Mouse (Mus musculus) adrenal gland, adult 8-10 months (tissue): ENCODE measurements around the gene Gnas. TPM values are rescaled to one million over a fixed set of nuclear protein-coding genes. Genes with fewer than 3 reads are reported as not detected.
"Not testable (repeated sequence)": the region's sequence is repeated elsewhere in the genome, so short reads cannot be mapped to it uniquely, and the experiment has no call there.

Source experiments
- DNase-seq: peaks from one replicate; pipeline ENCODE4 v3.0.0; 2022
- total RNA-seq, 4 experiments: library from RNA; stranded (reverse); gene quantifications; 2 replicates each; pipeline ENCODE4 v1.2.4; 2022

Gene Gnas
- total RNA-seq, 4 experiments from 2014 or later = 2,052 to 2,625 (median 2,313) TPM

DNA sequence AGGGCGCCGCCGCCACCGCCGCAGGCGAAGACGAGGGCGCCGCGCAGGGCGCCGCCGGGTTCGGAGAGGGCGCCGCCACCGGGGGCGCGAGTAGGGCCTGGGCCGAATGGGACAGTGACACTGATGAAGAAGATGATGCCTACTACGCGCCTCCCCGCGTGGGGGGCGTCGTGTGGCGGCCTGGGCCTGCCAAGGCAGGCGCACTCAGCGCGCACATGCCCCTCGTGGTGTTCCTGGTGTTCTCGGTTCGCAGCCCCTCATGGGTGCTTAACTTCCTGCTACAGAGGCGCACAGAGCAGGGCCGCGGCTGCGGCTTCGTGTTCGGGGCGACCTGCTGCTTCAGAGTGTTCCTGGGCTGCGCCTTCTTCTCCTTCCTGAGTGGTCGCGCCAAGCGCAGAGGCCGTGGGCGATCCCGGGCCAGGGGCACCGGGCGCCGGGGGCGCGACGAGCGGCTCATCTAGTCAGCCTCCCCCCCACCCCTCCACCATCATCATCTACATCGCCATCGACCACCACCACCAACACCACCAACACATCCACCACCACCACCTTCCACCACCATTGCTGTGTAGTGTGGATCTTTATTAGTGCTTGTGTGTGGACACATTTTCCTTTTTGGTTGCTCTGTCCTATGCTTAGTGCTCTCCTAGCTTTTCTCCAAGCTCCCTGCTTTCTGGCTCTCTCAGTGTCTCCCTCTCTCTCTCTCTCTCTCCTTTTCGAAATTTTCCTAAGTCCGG lies 45.0 kb downstream of the Gnas start:
- DNase-seq = no peak

DNA sequence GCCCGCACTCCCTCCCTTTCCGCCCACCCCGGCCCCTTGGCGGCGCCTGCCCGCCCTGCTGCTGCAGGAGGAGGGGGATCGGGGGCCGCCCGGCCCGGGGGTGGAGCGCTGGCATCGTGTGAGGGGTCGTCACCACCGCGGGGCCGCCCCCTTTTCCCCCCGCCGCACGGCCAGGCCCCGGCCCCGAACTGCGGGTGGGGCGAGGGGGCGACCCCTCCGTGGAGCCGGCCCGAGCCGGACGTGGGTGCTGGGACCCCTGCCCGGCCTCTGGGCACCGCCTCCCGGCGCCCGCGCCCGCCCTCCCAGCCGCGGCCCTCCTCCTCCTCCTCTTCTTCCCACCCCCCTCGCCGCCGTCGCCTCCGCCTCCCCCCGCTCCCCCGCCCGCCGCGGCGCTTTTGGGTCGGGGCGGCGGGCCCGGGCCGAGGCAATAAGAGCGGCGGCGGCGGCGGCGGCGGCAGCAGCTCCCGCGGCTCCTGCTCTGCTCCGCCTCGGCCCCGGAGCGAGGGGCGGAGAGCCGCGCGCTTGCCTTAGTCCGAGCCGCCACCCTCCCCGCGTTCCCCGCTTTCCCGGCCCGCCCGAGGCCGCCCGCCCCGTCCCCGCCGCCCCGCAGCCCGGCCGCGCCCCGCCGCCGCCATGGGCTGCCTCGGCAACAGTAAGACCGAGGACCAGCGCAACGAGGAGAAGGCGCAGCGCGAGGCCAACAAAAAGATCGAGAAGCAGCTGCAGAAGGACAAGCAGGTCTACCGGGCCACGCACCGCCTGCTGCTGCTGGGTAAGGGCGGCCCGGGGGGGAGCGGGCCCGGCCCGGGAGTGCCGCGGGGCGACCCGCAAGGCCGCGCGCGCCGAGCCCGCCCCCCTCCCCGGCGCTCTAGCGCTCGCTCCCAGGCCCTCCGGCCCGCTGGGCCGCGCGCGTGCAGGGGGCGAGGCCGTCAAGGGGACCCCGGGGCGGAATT lies 45.8 kb downstream of the Gnas start:
- DNase-seq = peak; percentile 73

DNA sequence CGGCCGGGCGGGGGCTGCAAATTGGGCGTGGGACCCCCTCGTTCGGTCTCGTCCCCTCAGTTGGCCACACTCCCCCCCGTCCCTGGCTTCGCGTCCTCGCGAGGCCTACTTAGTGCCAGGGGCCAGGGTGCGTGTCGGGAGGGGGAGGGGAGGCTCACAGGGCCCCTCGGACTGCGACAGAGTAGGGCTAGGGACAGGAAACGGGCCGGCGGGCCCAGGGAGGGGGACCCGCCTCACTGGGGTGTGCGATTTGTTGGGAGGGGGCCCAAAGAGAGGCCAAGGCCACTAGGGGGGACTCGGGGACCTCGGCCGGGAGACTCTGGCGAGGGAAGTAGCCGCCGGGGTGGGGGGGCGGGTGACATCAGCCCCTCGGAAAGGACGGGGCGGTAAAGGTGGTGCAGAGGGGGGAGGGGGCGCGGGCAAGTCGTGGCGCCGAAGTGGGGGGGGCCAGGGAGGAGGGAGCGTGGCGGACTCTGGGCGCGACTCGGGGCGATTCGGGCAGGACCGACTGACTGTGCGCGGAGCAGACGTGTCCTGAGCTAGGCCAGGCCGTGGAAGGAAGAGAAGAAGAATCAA lies 46.6 kb downstream of the Gnas start:
- peak; percentile 70 for DNase-seq

DNA sequence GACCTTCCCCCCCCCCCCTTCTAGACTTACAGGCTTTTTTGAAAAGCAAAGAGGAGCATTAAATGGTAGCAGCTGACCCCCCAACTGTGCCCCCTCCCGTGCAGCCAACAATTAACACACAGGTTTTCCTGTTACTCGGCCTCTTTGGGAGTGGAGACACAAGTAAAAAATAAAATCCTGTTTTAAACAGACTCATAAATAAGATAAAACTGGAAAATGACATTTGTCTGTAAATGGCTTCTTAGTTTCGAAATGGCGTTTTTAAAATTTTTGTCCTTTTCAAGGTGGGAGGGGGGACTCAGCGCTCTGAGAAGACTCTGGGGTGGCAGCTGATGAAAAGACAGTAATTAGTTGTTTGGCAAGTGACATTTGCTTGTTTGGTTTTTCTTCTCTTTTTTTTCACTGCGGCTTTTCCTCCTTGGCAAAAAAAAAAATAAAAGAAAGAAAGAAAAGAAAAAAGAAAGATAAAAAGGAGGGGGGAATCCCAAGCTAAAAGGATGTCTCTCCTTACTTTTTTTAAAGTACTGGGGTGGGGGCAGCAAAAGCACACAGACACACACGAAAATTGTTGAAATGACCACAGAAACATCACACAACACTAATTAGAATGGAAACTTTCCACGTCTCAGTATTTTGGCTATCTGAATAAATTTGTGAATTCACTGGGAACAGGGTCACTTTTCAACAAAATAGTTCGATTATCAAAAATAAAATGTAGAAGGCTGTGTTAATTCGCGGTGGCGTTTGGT lies 47.3 kb downstream of the Gnas start:
- no peak for DNase-seq

DNA sequence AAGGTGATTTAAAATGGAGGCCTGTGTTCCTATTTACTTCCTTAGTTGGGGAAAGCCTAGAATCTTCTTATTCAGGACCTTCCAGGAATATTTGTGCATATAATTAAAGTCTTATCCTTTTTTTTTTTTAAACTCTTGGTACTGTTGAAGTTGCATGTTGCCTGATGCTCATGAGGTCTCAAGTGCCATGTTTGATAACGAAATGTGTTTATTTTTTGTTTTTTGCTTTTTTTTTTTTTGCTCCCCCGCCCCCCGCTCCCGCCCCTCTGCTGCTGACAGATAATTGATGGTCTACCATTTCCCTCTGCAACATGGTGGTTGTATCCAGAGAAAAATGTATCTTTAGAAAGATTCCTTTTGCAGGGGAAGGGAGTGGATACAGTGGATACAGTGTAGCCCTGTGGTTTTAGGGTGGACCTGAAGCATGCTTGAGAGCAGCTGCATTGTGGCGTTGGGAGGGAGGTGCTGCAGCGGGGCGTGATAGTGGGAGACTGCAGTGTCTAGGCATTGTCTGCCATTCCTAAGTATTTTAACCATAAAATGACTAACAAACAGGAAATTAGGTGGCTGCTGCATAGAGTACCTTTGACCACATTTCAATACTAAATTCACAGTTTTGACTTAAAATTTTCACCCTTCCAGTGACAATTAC lies 49.2 kb downstream of the Gnas start:
- no peak for DNase-seq

DNA sequence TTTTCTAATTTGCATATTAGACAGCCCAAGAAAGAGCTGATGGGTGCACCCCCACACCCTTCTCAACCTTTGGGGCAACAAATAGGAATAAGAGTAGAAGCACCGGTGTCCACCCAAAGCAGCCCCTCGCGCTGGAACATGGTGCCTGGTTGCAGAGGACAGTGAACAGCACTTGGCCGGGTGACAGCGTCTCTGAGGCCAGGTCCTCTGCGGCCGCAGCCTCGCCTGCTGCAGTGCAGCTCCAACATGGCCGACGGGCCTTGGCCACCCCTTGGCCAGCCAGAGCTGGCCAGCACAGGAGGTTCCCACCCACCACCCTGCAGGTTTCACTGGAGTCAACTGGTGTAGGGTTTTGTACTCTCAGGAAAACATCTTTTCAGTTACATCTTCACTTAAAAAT lies 50.3 kb downstream of the Gnas start:
- no peak for DNase-seq

DNA sequence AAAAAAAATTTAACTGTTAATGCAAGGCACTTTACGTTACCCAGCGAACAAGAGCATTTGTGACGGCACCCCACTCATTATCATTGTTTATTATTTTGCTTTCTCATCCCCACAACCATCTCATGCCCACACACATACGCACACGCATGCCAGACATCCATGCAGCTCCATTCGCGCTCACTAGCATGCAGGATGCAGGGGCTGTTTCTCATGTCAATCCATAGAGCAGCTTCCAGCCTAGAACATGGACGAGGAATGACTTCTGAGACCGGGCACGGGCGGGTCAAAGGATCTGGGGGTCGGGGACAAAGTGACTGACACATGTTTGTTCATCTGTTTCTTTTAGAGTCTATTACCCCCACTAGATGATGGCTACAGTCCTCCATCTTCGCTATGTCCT lies 53.2 kb downstream of the Gnas start:
- DNase-seq = no peak

DNA sequence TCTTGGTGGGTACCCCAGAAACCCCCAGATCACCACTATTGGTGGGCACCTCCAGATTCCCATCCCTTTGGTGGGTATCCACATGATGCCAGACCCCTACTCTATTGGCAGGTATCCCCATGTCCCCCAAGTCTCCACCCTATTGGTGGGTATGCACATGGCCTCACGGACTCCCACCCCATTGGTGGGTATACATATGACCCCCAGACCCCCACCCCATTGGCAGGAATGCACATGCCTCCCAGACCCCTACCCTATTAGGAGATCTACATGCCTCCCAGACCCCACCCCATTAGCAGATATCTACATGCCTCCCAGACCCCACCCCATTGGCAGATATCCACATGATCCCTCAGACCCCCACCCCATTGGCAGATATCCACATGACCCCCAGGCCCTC lies 55.6 kb downstream of the Gnas start:
- DNase-seq = no peak

DNA sequence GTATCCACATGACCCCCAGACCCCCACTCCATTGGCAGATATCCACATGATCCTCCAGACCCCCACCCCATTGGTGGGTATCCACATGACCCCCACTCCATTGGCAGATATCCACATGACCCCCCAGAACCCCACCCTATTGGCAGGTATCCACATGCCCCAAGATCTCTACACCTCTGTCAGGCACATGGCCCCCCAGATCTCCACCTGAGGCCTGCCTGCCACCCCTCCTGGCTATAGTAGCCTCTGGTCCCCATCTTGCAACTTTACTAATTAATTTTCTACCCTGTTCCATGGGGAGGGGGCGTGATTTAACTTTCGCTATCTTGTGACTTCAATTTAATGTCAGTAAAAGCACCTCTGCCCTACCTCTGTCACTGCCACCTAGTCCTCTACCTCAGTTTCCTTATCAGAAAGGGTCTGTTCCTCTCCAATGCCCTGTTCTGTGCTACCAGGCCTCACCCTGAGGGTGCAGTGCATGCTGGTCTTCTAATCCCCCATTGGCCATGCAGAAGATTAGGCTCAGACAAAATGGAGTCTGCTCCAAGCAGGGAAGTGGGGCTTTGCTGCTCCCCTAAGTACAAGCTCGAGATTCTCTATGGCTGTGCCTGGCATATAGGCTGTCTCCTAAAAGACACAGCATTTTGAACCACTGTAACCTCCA lies 56.2 kb downstream of the Gnas start:
- no peak for DNase-seq

DNA sequence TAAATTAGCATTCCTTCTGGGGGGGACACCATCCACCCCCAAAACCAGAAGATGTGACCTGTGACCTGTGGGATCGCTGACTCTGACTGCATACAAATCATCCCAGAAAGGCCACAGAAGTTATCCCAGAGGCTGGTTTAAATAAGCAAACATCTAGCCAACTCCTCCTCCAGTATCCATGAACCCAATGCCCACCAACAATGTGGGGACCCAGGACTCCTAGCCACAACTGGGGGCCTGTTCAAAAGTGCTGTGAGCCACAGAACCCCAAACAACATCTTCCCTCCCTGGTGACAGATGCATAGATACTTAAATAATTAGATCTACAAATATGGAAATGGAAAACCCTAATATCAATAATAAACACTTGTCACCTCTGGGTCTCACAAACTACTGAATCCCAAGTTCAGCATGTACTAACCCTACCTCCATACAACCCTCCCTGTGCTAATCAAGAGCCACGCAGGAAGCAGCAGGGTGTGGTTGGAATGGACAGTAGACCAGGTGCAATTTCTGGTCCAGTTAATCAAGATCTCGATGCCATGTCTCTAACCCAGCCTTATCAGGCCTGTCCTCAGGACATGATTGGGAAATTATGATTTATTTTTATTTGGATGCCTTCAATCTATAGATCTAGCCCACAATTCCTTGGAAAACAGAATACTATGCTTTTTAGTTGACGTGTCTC lies 56.9 kb downstream of the Gnas start:
- no peak for DNase-seq

DNA sequence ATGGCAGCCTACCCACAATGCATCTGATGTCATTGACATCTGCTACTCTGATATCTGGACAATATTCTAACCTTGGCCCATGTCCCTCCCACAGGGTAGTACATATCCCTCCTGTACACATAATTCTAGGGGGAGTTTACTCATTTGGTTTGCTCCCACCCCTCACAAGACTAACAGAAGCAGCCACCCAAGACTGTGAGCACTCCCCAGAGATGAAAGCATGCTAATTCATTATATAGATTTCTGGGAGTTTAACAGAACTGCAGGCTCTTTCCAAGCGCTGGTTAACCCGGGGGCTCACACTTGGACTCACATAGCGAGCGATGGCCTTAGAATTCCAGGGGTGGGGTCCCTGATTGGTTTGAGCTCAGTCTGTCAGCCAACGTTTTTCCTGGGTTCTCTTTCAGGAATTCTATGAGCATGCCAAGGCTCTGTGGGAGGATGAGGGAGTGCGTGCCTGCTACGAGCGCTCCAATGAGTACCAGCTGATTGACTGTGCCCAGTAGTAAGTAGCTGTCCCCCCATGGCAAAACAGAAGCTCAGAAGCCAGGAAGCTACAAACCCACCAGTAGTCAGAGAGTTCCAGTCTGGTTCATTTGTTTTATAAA lies 58.8 kb downstream of the Gnas start:
- no peak for DNase-seq

DNA sequence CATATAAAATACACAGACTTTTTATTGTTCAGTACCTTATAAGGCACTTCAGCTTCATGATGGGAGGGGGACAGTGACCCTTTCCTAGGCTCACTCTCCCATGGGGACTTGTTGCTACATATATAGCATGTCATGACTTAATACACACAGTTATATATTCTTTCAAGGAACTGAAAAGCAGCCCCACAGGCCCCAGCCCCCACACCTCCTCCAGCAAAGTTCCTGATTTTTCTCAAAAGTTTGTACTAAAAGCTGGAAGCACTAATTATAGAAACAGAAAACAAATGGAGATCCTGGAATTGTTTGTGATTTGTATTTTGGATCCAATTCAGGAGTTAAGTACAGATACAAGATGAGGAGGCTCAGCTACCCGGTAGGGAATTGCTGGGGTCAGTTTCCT lies 59.4 kb downstream of the Gnas start:
- DNase-seq = no peak

DNA sequence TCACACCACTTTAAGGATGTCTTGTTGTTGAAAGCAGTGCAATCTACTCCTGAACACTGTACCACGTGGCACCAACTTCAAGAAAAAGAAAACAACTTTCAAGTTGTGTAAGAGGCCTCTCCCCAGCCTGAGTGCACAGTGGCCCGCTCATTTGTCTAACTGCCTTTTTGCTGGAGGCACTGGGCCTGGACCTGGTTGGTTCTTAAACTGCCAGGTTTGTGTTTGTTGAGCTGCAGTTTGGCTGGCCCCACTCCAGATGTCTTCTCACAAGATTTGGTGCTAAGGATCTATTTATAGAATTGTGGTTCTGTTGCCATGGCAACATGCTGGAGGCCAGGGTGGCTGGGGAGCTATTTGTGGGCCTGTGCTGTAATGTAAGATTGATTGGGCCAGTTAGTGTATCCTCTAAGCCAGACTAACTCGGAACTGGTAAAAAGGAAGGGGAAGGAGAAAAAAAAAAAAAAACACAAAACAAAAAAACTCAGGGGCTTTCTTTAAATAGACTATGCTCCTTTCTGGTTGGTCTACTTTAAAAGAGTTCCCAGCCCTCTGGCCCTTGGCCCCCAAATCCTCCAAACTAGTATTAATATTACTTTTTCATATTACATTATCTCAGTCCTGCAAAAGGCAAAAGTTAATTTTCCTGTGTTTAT lies 60.0 kb downstream of the Gnas start:
- peak; percentile 89 for DNase-seq

DNA sequence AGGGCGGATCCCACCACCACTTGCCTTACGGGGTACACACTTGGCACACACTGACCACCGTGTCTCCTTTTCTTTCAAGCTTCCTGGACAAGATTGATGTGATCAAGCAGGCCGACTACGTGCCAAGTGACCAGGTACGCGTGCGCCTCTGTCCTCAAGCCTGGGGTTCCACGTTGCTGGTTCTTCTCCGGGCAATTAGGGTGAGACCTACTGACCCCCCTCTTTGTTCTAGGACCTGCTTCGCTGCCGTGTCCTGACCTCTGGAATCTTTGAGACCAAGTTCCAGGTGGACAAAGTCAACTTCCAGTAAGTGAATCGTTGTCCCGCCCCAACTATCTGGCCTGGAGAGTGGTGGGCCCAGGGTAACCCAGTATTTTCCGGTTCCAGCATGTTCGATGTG lies 60.9 kb downstream of the Gnas start:
- no peak for DNase-seq

DNA sequence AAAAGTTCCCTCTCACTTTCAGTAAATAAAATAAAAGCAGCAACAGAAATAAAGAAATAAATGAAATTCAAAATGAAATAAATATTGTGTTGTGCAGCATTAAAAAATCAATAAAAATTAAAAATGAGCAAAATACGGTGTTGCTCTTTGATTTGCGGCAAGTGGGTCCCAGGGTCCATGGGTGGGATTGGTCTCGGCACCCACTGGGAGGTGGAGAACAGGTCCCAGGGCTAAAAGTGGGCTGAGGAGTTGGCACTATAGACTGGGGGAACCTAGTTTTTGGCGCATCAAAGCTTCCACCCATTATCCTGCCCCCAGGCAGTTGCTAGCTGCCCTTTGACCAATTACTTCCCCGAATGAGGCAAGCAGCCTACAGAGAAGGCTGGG lies 62.5 kb downstream of the Gnas start, which contains the start of gene Gm20721:
TSS of gene Gm20721 (minus strand) at position 101 of the 387 bp plus-strand sequence.
- no peak for DNase-seq

DNA sequence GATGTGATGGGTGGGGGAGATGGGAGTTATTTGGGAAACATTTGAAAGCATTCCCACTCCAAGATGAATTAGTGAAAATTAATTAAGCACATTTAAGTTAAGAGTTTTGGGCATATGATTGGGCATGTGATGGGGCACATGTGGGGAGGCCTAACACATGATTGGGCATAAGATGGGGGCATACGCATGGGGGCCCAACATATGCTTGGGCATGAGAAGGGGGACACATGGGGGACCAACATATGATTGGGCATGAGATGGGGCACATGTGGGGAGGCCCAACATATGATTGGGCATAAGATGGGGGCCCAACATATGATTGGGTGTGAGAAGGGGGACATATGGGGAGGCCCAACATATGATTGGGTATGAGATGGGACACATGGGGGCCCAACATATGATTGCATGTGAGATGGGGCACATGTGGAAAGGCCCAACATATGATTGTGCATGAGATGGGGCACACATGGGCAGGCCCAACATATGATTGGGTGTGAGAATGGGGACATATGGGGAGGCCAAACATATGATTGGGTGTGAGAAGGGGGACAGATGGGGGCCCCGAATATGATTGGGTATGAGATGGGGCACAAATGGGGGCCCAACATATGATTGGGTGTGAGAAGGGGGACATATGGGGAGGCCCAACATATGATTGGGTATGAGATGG lies 63.0 kb downstream of the Gnas start:
- not testable (repeated sequence) for DNase-seq

DNA sequence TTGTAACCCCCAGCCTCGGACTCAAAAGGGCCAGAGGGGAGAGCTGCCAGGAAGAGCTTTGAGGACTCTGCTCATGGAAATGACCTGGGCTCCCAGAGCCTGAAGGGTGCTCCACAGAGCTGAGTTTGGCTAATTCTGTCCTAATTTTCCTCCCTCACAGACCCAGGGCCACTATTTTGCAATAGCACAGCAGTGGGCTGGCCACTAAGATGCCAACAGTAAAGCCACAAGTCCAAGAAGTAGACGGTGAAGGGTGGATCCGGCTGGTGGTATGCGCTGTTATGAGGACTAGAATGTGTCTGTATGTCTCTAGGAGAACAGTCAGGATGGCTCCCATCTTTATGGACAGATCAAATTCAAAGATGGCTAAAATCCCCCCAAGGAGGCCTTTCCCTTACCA lies 74.4 kb downstream of the Gnas start:
- DNase-seq = no peak

DNA sequence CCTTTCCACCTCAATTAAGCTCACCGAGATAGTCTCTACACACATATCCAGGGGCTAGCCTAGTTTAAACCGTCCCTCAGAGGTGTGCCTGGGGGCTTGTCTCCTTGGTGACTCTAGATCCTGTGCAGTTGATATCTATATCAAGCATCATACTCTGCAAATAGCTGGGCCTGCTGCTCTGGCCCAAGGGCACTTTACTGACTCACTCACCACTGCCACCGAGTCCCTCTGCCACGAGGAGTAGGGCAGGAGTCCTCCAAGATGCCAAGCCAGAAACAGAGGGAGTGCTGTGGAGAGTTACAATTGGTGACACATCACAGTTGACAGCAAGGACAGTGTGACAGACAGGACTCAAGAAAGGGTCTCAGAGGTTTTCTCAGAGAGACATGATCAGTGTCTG lies 75.5 kb downstream of the Gnas start:
- no peak for DNase-seq

DNA sequence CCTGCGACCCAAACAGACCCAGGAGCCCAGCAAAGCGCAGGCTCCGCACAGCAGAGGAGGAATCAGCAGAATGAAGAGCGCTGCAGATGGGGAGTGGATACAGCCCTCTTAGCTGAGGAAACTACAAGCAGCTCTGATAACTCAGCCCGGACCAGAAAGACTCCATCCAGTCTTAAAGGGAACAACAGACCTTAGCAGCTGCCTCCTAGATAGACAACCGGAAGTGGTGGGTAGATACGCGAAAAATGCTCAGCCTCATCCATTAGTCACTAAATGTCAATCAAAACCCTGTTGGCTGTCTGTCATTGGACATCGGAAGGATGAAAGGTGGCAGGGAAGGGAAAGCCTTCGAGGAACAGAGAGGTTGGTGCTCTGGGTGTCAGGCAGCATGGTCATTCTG lies 82.5 kb downstream of the Gnas start:
- no peak for DNase-seq
